Mouse (Mus musculus): ENCODE data around the gene Itpr1. TPM values are rescaled to one million over a fixed set of nuclear protein-coding genes. Genes with fewer than 3 reads are reported as not detected.
A peak's percentile ranks its signal among the peaks of the same experiment; 100 is the strongest.

Itpr1 gene
- polyA plus RNA-seq, 1 experiment from 2014 or later, result 11.9 TPM

DNA sequence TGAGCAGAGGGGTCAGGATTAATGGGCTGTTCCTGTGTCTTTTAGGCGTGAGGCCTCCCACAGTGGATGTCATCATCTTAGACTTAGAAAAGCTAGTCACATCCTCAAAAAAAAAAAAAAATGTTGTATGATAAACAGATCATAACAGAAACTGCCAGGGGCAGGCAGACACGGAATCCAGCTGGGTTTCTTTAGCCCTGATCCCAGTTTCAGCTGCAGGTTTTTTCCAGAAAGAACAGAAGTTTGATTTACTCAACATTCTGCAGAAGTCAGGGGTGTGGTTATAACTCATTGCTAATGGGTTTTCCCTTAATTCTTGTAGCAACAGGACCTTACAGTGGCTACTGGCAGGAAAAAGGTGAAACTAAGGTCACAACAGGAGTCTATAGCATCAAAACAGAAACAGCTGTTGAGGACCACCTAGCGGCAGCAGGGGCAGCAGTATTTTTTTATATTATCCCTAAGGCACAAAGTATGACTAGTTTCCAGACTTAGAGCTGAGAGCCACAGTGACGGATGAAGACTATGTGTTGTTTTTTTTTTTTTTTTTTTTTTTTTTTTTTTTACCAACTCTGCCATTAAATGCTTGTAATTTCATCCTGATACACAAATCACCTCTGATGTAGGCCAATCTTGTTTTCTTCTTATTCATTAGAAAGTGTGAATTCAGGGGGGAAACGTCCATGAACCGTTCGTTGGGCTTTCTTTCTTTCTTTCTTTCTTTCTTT is 356.7 kb downstream of the Itpr1 start:
- Histone ChIP-seq H3K9me3 (no peaks in the 10 kb centered on the region), H3K4me1 (peaks cover 21% of the 10 kb centered on the region), H3K27ac (no peak overlapping the region), H3K4me2 (replicated peaks) (no peak overlapping the region), H3K36me3 (no peaks in the 10 kb centered on the region), H3K27me3 (no peaks in the 10 kb centered on the region), H3K4me3 (no peak overlapping the region), H3K9ac (no peak overlapping the region)
- no peak for ATAC-seq (ENCODE audit: insufficient number of reproducible peaks, insufficient read depth, low FRiP score, low TSS enrichment)
- 39% methylated on average over 7 of the region's 7 CpGs for WGBS

DNA sequence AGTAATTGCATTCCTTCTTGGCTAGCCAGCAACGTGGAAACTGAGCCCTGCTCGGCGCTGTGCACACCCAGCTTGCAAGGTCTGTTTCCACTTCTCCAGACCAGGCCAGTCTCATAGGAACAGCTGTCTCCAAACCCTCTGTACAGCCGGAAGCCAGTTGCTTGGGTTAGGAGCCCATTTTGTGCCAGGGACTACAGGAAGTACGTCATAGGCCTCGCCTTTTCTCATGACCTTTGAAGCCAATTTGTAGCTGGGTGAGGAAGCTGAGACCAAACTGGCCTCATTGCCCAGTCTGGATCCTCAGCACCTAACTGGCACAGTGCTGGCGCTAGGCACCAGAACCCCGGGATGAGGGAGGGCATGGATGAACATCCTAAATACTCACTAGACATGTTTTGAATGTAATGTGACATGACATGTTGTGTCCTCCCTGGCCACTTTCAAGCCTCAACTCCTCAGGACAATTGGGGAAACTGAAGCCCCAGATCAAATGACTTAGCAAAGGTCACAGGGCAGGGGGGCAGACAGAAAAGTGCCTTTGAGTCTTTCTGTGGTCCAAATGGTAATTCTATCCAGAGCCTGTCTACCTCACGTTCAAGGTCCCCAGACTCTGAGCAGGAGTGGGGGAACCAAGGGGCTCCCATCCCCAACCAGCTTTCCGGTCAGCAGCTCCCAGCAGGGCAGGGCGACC is 357.6 kb downstream of the Itpr1 start:
- Histone ChIP-seq H3K27ac (peak overlapping the region; percentile 61), H3K27me3 (no peaks in the 10 kb centered on the region), H3K4me2 (replicated peaks) (peak overlapping the region; percentile 63), H3K4me1 (peaks cover 21% of the 10 kb centered on the region), H3K4me3 (peak overlapping the region; percentile 29), H3K9ac (peak overlapping the region; percentile 1; the same call in 1 of the 2 replicates), H3K9me3 (no peaks in the 10 kb centered on the region), H3K36me3 (no peaks in the 10 kb centered on the region)
- 15% methylated on average over 11 of the region's 11 CpGs for WGBS
- peak; percentile 60 for ATAC-seq (ENCODE audit: insufficient number of reproducible peaks, insufficient read depth, low FRiP score, low TSS enrichment)

DNA sequence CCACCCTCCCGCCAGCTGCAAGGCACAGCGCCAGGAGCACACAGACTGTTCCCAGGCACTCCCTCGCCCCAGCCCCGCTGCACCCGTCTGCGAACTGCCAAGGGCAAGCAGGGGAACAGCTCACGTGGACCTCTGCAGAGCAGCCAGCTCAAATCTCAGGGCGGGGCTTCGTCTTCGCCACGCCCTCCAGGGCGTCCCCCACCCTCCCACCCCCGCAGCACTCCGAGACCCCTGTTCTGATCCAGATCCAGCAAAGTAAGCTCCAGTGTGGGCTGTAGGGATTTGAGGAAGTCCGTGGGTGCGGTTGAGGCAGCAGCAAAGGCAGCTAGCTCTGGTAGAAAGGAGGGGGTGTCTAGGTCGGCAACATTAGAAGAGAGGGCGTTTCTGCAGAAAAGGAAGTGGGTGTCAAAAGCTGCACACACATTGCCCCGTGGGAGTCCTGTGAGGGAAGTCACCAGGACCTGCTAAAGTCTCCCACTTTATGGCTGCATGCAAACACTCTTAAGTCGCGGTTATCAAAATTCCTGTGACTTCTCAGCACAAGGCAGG is 358.2 kb downstream of the Itpr1 start:
- Histone ChIP-seq H3K27ac (peak overlapping the region; percentile 61), H3K4me3 (peak overlapping the region; percentile 29), H3K9me3 (no peaks in the 10 kb centered on the region), H3K36me3 (no peaks in the 10 kb centered on the region), H3K4me2 (replicated peaks) (peak overlapping the region; percentile 63), H3K4me1 (peaks cover 21% of the 10 kb centered on the region), H3K9ac (peak overlapping the region; percentile 1; the same call in 1 of the 2 replicates), H3K27me3 (no peaks in the 10 kb centered on the region)
- 2% methylated on average over 21 of the region's 21 CpGs for WGBS
- peak; percentile 88 for ATAC-seq (ENCODE audit: insufficient number of reproducible peaks, insufficient read depth, low FRiP score, low TSS enrichment)

DNA sequence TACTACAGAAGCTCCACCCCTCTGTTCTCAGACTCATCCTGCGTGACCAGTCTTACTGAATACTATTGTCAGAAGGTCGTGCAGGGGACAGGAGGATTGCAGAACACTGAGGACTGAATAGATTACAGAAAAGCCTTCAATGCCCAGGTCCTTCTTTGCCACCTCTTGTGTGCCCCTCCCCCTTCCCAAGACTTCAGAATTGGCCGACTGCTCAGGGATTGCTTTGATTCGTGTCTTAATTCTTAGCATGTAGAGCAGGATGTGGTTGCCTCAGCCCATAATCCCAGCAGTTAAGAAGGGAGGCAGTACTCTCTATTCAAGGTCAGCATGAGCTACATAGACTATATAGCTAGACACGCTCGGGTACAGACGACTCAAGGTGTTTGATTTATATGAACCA is 359.8 kb downstream of the Itpr1 start:
- H3K27me3 ChIP-seq, result no peaks in the 10 kb centered on the region
- WGBS, result 58% methylated on average over 7 of the region's 7 CpGs
- no peak overlapping the region for H3K4me2 ChIP-seq (replicated peaks)
- H3K4me3 ChIP-seq, result no peak overlapping the region
- peaks cover 21% of the 10 kb centered on the region for H3K4me1 ChIP-seq
- H3K9ac ChIP-seq, result no peak overlapping the region
- H3K36me3 ChIP-seq, result no peaks in the 10 kb centered on the region
- no peak overlapping the region for H3K27ac ChIP-seq
- no peaks in the 10 kb centered on the region for H3K9me3 ChIP-seq
- no peak for ATAC-seq (ENCODE audit: insufficient number of reproducible peaks, insufficient read depth, low FRiP score, low TSS enrichment)

DNA sequence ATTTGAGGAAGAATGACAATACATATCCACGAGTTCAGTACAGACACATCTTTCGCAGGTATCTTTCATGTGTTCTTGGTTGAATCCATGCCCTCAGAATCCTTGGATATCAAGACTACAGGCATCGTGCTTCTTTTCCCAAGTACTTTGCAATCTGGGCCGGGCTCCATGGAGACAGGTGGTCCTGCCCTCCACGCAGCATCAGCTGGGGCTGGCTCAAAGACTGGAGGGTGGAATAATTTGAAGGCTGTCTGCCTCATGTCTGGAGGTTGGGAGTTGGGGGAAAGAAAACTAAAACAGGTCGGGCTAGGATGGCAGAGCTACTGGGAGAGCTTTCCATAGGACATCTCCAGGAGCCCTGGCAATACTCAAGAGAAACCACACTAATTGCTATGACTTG is 364.2 kb downstream of the Itpr1 start:
- 87% methylated on average over 6 of the region's 6 CpGs for WGBS

DNA sequence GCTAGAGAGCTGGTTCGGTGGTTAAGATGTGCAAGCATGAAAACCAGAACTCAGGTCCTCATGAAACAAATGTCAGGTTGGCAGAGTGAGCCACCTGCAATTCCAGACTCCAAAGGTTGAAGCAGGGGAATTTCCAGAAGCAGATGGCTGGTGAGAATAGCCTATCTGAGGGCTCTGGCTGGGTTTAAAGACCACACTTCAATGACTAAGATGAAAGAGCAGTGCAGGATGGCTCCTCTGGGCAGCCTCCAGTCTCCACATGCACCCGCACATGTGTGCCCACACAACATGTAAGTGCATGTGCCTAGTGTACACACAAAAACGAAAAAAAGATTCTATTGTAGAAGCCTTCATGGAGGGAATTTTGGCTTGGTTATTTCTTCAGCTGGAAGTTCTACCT is 375.5 kb downstream of the Itpr1 start:
- WGBS, result 98% methylated on average over 3 of the region's 3 CpGs
- Histone ChIP-seq H3K4me3 (no peak overlapping the region), H3K4me1 (no peaks in the 10 kb centered on the region), H3K36me3 (no peaks in the 10 kb centered on the region), H3K9me3 (no peaks in the 10 kb centered on the region), H3K27me3 (no peaks in the 10 kb centered on the region), H3K9ac (no peak overlapping the region), H3K27ac (no peak overlapping the region), H3K4me2 (replicated peaks) (no peak overlapping the region)
- no peak for ATAC-seq (ENCODE audit: insufficient number of reproducible peaks, insufficient read depth, low FRiP score, low TSS enrichment)

More for the DNA sequence above, 364.2 kb downstream of the Itpr1 start:
- H3K27me3 ChIP-seq, result no peaks in the 10 kb centered on the region
- H3K4me3 ChIP-seq, result no peak overlapping the region
- no peaks in the 10 kb centered on the region for H3K9me3 ChIP-seq
- H3K4me1 ChIP-seq, result 0 out of 2 replicates have a peak, but pooled peaks cover 3% of the 10 kb centered on the region
- no peak for ATAC-seq (ENCODE audit: insufficient number of reproducible peaks, insufficient read depth, low FRiP score, low TSS enrichment)
- no peak overlapping the region for H3K27ac ChIP-seq
- no peak overlapping the region for H3K4me2 ChIP-seq (replicated peaks)
- no peak overlapping the region for H3K9ac ChIP-seq
- no peaks in the 10 kb centered on the region for H3K36me3 ChIP-seq

DNA sequence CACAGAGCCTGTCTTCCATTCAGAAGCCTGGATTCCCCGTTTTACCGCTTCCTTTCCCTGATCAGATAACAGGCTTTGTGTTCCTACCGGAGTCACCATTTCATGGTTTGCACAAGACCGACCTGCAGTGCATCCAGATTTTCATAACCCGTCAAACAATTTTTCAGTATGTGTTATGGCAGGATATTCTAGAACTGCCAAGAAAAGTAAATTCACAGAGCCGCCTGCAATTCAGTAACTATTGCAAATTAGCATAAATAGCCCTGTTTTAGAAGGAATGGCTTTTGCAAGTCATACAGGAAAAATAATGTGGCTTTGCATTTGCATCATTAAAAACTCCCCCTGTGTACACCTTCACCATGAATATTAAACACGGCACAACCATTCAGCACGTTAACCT is 379.3 kb downstream of the Itpr1 start:
- no peak for ATAC-seq (ENCODE audit: insufficient number of reproducible peaks, insufficient read depth, low FRiP score, low TSS enrichment)

DNA sequence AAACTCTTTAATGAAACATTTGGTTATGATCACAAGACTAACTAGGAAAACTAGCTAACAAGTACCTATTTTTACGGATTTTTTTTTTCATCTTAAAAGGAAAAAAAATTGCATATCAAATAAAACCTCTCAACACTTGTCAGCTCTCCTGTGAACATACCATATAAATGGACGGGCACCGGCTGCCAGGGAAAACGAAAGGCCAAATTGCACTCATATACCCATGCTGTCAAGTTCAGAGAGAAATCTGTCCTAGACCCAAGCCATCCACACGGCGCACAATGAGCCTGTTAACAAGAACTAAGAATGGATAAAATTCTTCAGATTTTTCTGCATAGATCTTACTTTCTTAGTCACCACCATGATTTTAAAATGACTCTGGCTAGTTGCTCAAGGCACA is 379.7 kb downstream of the Itpr1 start:
- no peak for ATAC-seq (ENCODE audit: insufficient number of reproducible peaks, insufficient read depth, low FRiP score, low TSS enrichment)
- Histone ChIP-seq H3K4me3 (no peak overlapping the region), H3K27ac (no peak overlapping the region), H3K9me3 (no peaks in the 10 kb centered on the region), H3K4me2 (replicated peaks) (no peak overlapping the region), H3K27me3 (no peaks in the 10 kb centered on the region; the same call in 1 of the 2 replicates), H3K36me3 (no peaks in the 10 kb centered on the region), H3K9ac (no peak overlapping the region), H3K4me1 (no peaks in the 10 kb centered on the region)
- WGBS, result 79% methylated on average over 6 of the region's 6 CpGs

More for the DNA sequence above, 379.3 kb downstream of the Itpr1 start:
- no peak overlapping the region for H3K9ac ChIP-seq
- H3K27me3 ChIP-seq, result no peaks in the 10 kb centered on the region; the same call in 1 of the 2 replicates
- no peaks in the 10 kb centered on the region for H3K9me3 ChIP-seq
- 64% methylated on average over 8 of the region's 8 CpGs for WGBS
- no peaks in the 10 kb centered on the region for H3K4me1 ChIP-seq
- no peak overlapping the region for H3K27ac ChIP-seq
- no peak overlapping the region for H3K4me2 ChIP-seq (replicated peaks)
- H3K4me3 ChIP-seq, result no peak overlapping the region
- no peaks in the 10 kb centered on the region for H3K36me3 ChIP-seq

DNA sequence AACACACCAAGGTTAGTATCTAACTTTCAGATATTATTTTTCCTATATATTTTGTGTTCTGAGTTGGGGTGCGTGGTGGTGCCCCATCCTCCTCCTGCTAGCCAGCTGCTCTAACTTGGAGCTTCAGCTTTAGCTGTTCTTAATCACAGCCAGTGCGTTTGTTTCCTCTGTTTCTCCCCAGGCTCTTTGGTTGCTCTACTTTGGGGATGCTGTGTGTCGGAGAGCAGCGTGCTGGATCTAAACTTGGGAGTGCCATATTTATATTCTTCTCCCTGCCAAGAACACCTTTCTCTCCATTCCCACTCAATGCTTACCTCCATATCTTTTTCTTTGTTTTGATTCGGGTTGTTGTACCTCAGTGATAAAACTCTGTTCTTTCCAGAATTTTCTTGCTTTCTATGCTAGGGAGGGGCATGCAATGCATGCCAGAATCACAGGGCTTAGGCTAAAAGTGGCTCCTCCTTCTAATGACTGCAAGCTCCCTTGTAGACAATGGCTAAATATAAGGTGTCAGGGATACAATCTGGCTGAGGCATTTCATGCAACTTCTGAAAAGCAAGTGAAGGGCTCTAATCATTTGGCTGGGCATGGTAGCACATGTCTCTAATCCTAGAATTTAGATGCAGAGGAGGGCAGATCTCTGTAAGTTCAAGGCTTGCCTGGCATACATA is 381.4 kb downstream of the Itpr1 start:
- no peaks in the 10 kb centered on the region for H3K36me3 ChIP-seq
- no peak overlapping the region for H3K4me3 ChIP-seq
- H3K9me3 ChIP-seq, result no peaks in the 10 kb centered on the region
- no peak for ATAC-seq (ENCODE audit: insufficient number of reproducible peaks, insufficient read depth, low FRiP score, low TSS enrichment)
- no peaks in the 10 kb centered on the region for H3K4me1 ChIP-seq
- H3K9ac ChIP-seq, result no peak overlapping the region
- H3K27ac ChIP-seq, result no peak overlapping the region
- H3K27me3 ChIP-seq, result no peaks in the 10 kb centered on the region; the same call in 1 of the 2 replicates
- WGBS, result 64% methylated on average over 5 of the region's 5 CpGs
- no peak overlapping the region for H3K4me2 ChIP-seq (replicated peaks)

DNA sequence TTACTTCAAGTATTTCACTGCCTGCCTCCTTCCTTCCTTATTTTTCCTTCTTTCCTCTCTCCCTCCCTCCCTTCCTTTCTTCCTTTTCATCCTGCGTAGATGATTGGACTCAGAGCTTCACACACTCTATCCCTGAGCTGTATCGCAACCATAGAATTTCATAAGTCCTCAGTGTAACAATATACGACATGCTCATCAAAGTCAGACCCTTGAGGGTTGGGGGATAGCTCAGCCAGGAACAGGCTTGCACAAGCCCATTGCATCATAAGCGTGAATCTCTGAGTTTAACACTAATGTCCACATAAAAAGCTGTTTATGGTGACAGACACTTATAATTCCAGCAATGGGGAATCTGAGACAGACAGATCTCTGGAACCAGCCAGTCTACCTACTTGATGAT is 385.8 kb downstream of the Itpr1 start:
- Histone ChIP-seq H3K27ac (no peak overlapping the region), H3K9me3 (no peaks in the 10 kb centered on the region), H3K9ac (no peak overlapping the region), H3K4me2 (replicated peaks) (no peak overlapping the region), H3K4me1 (no peaks in the 10 kb centered on the region), H3K36me3 (no peaks in the 10 kb centered on the region), H3K4me3 (no peak overlapping the region), H3K27me3 (no peaks in the 10 kb centered on the region; the same call in 1 of the 2 replicates)
- 71% methylated on average over 4 of the region's 4 CpGs for WGBS
- no peak for ATAC-seq (ENCODE audit: insufficient number of reproducible peaks, insufficient read depth, low FRiP score, low TSS enrichment)

DNA sequence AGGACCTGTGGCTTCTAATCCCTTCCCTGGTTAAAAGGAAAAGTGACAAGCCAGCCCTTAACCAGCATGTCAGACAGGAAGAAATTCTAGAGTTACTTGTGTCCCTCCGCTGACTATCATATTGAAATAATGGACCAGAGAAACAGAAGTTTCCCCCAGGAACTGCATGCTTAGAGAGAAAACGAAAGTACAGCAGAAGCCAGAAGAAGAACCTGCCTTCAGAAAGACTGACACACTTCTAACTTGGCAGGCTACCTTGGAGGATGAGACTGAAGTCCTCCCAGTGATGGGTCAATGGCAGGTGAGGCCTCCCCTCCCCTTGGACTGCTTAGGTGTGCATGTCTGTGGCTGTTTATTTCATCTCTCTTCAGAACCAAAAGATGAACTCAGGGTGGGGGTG is 386.4 kb downstream of the Itpr1 start:
- 82% methylated on average over 2 of the region's 2 CpGs for WGBS
- no peaks in the 10 kb centered on the region for H3K36me3 ChIP-seq
- H3K27me3 ChIP-seq, result no peaks in the 10 kb centered on the region
- no peak overlapping the region for H3K4me2 ChIP-seq (replicated peaks)
- H3K9ac ChIP-seq, result no peak overlapping the region
- H3K4me1 ChIP-seq, result no peaks in the 10 kb centered on the region
- no peak overlapping the region for H3K27ac ChIP-seq
- ATAC-seq (ENCODE audit: insufficient number of reproducible peaks, insufficient read depth, low FRiP score, low TSS enrichment), result no peak
- H3K4me3 ChIP-seq, result no peak overlapping the region
- no peaks in the 10 kb centered on the region for H3K9me3 ChIP-seq
